Mouse (Mus musculus) liver, adult 2 months (tissue): ENCODE data around the gene Proser3. TPM values are rescaled to one million over a fixed set of nuclear protein-coding genes. Genes with fewer than 3 reads are reported as not detected.
A peak's percentile ranks its signal among the peaks of the same experiment; 100 is the strongest.

Experiments used
- DNase-seq: peaks from one replicate; pipeline ENCODE4 v3.0.0-alpha.2; 2011; ENCODE audit warnings: low read depth, low spot score; ENCODE audit errors: extremely low read depth
- H3K27ac ChIP-seq: fragments of 200-500 bp; replicated peaks from 2 replicates; pipeline ENCODE4 v1.5.1; 2012; ENCODE audit warnings: low read depth, mild to moderate bottlenecking, control low read depth, inconsistent platforms, low read length; ENCODE audit not compliant: insufficient read depth
- H3K27me3 ChIP-seq: fragments of 200-500 bp; 2 replicates; pipeline ENCODE4 v1.6.1; 2012; ENCODE audit warnings: mild to moderate bottlenecking, moderate library complexity, low read length, inconsistent platforms; ENCODE audit not compliant: control insufficient read depth, insufficient read depth
- H3K36me3 ChIP-seq: fragments of 200-500 bp; 2 replicates; pipeline ENCODE4 v1.6.1; 2012; ENCODE audit warnings: low read length, inconsistent platforms; ENCODE audit not compliant: control insufficient read depth, insufficient read depth
- H3K4me1 ChIP-seq: fragments of 200-500 bp; 2 replicates; pipeline ENCODE4 v1.6.1; 2011; ENCODE audit warnings: low read length; ENCODE audit not compliant: control insufficient read depth, insufficient read depth
- H3K4me3 ChIP-seq: fragments of 200-500 bp; 2 replicates; pipeline ENCODE4 v1.5.1; 2011; ENCODE audit warnings: low read depth, mild to moderate bottlenecking, control low read depth, low read length, moderate library complexity; ENCODE audit not compliant: insufficient read depth
- H3K79me2 ChIP-seq: fragments of 200-500 bp; 2 replicates; pipeline ENCODE4 v1.6.1; 2012; ENCODE audit warnings: inconsistent platforms, mild to moderate bottlenecking, low read length, moderate library complexity; ENCODE audit not compliant: control insufficient read depth, insufficient read depth
- H3K9ac ChIP-seq: fragments of 200-500 bp; 2 replicates; pipeline ENCODE4 v1.6.1; 2012; ENCODE audit warnings: low read depth, mild to moderate bottlenecking, control low read depth, inconsistent platforms, low read length
- CTCF ChIP-seq: fragments of 200-500 bp; IDR thresholded peaks from 2 replicates; pipeline ENCODE4 v1.5.1; 2011; ENCODE audit warnings: low read depth, low read length, control low read depth
- POLR2A ChIP-seq: fragments of 200-500 bp; IDR thresholded peaks from 2 replicates; pipeline ENCODE4 v1.6.1; 2011; ENCODE audit warnings: low read length, control low read depth; ENCODE audit not compliant: insufficient read depth; ENCODE audit errors: extremely low read depth
- WGBS: fragments of 180-500 bp; shearing (Covaris S2); methylation state at CpG from one replicate; pipeline ENCODE4 v1.1.7; 2018; 5-methylcytosine and 5-hydroxymethylcytosine counted together
- polyA plus RNA-seq: library from polyadenylated mRNA; depleted of rRNA; stranded (reverse); fragments of >200 nt; gene quantifications from 2 replicates; pipeline ENCODE4 v1.2.3, GENCODE M21; 2012
- total RNA-seq: library from RNA; depleted of rRNA; stranded (reverse); fragments of >200 nt; gene quantifications from 2 replicates; pipeline ENCODE4 v1.2.3, GENCODE M21; 2014

Proser3 gene
- total and polyA plus RNA-seq, 2 experiments: 1.6 to 4.5 TPM

DNA sequence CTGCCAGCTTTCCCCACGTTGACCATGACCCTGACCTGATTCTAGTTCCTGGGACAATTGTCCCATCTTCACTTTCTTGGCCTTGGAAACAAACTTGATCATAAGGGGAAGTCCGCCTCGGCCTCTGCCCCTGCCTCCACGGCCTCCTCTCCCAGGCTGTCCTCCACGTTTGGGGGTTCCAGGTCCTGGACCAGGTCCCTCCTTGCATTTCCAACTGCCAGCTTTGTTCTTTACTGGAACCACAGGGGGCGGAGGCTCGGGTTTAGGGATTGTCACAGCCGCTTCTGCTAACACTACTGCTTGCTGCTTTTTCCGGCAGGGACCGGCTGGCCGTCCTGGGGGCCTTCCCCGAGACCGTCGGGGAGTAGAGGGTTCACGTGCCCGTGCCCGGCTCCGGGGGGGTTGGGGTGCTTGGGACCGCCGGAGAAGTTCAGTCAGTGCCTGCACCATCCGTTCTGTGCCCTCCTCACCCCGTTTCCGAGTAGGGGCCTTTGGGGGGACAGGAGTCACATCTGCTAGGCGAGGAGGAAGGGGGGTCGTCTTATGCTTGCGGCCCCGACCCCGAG, 34.4 kb upstream of the Proser3 start:
- Histone ChIP-seq H3K27ac (no peak overlapping the region), H3K9ac (no peak overlapping the region), H3K4me1 (peaks cover 7% of the 10 kb centered on the region; the same call in 1 of the 2 replicates), H3K79me2 (peaks cover 25% of the 10 kb centered on the region), H3K4me3 (no peak overlapping the region), H3K36me3 (peaks cover 8% of the 10 kb centered on the region), H3K27me3 (no peaks in the 10 kb centered on the region)
- no peak for DNase-seq
- TF ChIP-seq POLR2A (no peak), CTCF (no peak)
- WGBS: 89% methylated on average over 28 of the region's 28 CpGs

DNA sequence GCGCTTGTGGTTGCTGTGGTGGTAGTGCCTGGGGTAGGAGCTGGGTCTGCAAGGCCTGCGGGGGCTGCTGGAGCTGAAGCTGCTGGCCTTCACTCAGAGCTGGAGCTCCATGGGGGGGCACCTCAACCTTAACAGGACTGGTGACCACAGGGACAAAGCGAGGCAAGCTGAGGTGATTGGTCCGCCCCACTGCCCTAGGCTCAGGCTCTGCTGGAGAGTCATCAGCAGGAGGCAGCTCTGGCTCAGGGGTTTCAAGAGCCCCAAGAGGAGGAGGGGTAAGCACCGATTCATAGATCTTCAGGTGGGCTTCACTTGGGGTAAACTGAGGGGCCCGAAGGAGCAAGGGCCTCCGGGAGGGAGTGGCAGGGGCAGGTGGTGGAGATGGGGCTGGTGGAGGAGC, 33.1 kb upstream of the Proser3 start:
- Histone ChIP-seq H3K79me2 (peaks cover 28% of the 10 kb centered on the region), H3K9ac (no peak overlapping the region), H3K4me1 (peaks cover 2% of the 10 kb centered on the region; the same call in 1 of the 2 replicates), H3K36me3 (peaks cover 14% of the 10 kb centered on the region), H3K4me3 (no peak overlapping the region), H3K27ac (no peak overlapping the region), H3K27me3 (no peaks in the 10 kb centered on the region)
- DNase-seq: no peak
- WGBS: 97% methylated on average over 7 of the region's 7 CpGs
- TF ChIP-seq POLR2A (no peak), CTCF (no peak)

DNA sequence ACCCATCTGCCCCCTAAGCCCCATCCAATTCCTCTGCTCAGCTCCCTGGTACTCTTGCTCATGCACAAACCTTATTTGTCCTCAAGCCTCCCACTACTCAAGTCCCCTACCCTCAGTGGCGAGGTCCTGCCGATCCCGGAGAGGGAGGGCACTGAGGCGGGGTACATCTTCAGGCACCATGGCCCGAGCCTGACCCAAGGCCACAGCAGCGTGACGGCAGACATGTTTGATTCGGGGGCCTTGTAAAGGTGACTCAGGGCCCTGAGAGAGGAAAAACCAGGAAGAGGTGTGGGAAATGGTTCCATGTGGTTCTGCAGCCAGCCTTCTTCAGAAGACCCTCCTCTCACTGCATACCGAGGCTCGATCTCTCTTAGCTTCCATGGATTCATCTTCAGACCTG, 32.2 kb upstream of the Proser3 start:
- peaks cover 2% of the 10 kb centered on the region; the same call in 1 of the 2 replicates for H3K4me1 ChIP-seq
- peaks cover 28% of the 10 kb centered on the region for H3K79me2 ChIP-seq
- no peaks in the 10 kb centered on the region for H3K27me3 ChIP-seq
- no peak overlapping the region for H3K9ac ChIP-seq
- TF ChIP-seq POLR2A (no peak), CTCF (no peak)
- no peak overlapping the region for H3K4me3 ChIP-seq
- no peak overlapping the region for H3K27ac ChIP-seq
- DNase-seq: no peak
- WGBS: 95% methylated on average over 10 of the region's 10 CpGs
- H3K36me3 ChIP-seq: peaks cover 21% of the 10 kb centered on the region

DNA sequence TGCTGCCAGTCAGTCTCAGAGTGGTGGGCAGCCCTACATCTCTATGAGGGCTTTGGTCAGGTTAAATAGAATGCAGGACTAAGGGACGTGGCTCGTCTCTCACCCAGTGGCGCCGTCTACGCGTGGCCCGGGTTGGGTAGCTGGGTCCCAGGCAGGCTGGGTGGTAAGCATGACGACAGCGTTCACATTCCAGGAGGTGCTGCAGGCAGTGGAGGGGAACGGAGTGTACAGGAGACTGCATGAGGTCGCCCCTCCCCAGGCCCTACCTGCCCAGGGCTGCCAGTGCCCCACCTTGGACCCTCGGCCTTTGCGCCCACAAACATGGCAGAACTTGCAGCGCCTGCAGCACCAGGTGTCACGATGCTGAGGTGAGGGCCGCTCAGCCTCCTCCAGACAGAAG, 29.4 kb upstream of the Proser3 start:
- Histone ChIP-seq H3K4me1 (no peaks in the 10 kb centered on the region), H3K36me3 (peaks cover 40% of the 10 kb centered on the region), H3K27ac (no peak overlapping the region), H3K79me2 (peaks cover 12% of the 10 kb centered on the region), H3K9ac (no peak overlapping the region), H3K4me3 (no peak overlapping the region), H3K27me3 (no peaks in the 10 kb centered on the region)
- no peak for DNase-seq
- TF ChIP-seq POLR2A (no peak), CTCF (no peak)
- 92% methylated on average over 16 of the region's 16 CpGs for WGBS

DNA sequence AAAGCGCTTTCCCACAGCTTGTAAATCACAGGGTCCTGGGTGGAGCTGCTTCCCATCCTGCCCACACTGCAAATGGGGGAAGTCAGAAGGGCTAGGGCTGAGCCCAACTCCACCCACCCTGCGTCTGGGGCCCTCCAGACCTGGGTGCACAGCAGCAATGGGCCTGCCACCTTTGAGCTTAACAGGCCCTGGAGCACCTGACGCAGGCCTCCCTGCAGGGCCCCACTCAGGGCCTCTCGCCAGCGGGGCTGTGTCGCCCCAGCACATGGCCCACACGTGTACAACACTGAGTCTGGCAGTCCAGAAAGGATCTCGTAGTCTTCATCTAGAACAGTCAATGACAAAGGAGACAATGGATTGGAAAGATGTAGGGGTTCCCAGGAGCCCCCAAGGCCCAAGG, 27.9 kb upstream of the Proser3 start:
- Histone ChIP-seq H3K4me3 (no peak overlapping the region), H3K9ac (no peak overlapping the region), H3K79me2 (peaks cover 11% of the 10 kb centered on the region), H3K4me1 (no peaks in the 10 kb centered on the region), H3K27ac (no peak overlapping the region), H3K36me3 (peaks cover 52% of the 10 kb centered on the region), H3K27me3 (no peaks in the 10 kb centered on the region)
- no peak for DNase-seq
- TF ChIP-seq POLR2A (no peak), CTCF (no peak)
- 97% methylated on average over 8 of the region's 8 CpGs for WGBS

DNA sequence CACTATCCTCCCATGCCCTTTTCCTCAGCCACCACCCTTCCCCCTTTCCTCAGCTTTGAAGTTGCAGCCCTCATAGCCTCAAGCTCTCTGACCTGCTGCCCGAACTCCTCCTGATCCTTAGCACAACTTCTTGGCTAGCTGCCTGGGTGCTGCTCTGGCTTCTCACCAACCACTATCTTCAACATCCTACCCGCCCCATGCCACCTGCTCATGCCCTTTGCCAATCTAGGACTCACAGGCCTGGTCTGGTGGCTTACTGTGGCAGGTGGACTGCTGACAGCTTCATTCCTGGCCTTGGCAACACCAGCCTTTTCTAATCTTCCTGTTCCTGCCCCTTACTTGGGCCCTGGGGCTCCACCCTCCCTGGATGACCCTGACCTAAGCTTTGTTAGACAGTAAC, 20.9 kb upstream of the Proser3 start:
- TF ChIP-seq CTCF: no peak
- no peak for TF ChIP-seq POLR2A

More for the DNA sequence above, 20.9 kb upstream of the Proser3 start:
- Histone ChIP-seq H3K36me3 (peaks cover 52% of the 10 kb centered on the region), H3K4me3 (no peak overlapping the region), H3K79me2 (no peaks in the 10 kb centered on the region), H3K9ac (no peak overlapping the region), H3K27ac (no peak overlapping the region), H3K27me3 (no peaks in the 10 kb centered on the region), H3K4me1 (no peaks in the 10 kb centered on the region)
- DNase-seq: peak; percentile 58
- 11% methylated on average over 2 of the region's 2 CpGs for WGBS
